Comparison of ENCODE assay signal across 8 mouse cellular contexts in genomic region chr4:95051311-95051871, GRCm38 (mm10). TPM values are rescaled to one million over a fixed set of nuclear protein-coding genes. Genes with fewer than 3 reads are reported as not detected.
A peak's percentile ranks its signal among the peaks of the same experiment; 100 is the strongest.
DNase-seq lines count a peak whose midpoint lies in the region; ATAC-seq lines count a peak whose summit lies in the region.

No protein-coding gene starts in this region.

- ATAC-seq in erythroid progenitor cell, adult 5-6 weeks (replicated peaks; ENCODE audit: low FRiP score, poor library complexity, severe bottlenecking), result peak; percentile 25; the same call in 1 of the 2 replicates

- intact Hi-C loops in heart, postnatal 14 days (cut with DNase I), result loop anchor here (10.0 kb wide), 3 partner anchors 333 to 583 kb away; no protein-coding TSS in a partner anchor

- peak; percentile 65 for DNase-seq in 3T3-L1 (ENCODE audit: low read depth, low spot score)
- peak; percentile 64 for DNase-seq in R1 (ENCODE audit: low read depth, low spot score)
- DNase-seq in heart, postnatal 14 days, result peak; percentile 71 to 72
- peak; percentile 53 to 62 for DNase-seq in layer of hippocampus, postnatal 25 days (ENCODE audit: extremely low spot score in 1 of 2, low spot score in 1 of 2)
- DNase-seq in lung, postnatal 4 days, result peak; percentile 71 to 72
- peak; percentile 64 for DNase-seq in right cerebral cortex, adult 18-20 months
- peak; percentile 25 for DNase-seq in urinary bladder, postnatal 10 days (ENCODE audit: low spot score)

RNA-seq across cellular contexts. Expression of gene Jun, which starts 0.6 kb away (rescaled TPM):
- 10.8 and 24.7 TPM in 2 replicates for total RNA-seq in erythroid progenitor cell, adult 5-6 weeks (2015; ENCODE audit: low replicate concordance)
- total RNA-seq in erythroid progenitor cell, adult 5-6 weeks (2017; ENCODE audit: low replicate concordance), result 13.6 and 21.2 TPM in 2 replicates
- total RNA-seq in heart, postnatal 14 days (2021), result 10 to 100 TPM; 58.3 to 72.6 TPM
- 100 to 1,000 TPM in 1 of 2 experiments, 10 to 100 TPM in 1; 90.0 to 105 TPM for total RNA-seq in layer of hippocampus, postnatal 25 days (2021)

Comparison
In these comparisons a context has a peak if more than half of its experiments do, and no peak if none do; other contexts are left out.
1. Peak in every context shown above with its lines: DNase-seq and ATAC-seq.